Mouse (Mus musculus): ENCODE measurements around the gene Adamtsl1.

DNA sequence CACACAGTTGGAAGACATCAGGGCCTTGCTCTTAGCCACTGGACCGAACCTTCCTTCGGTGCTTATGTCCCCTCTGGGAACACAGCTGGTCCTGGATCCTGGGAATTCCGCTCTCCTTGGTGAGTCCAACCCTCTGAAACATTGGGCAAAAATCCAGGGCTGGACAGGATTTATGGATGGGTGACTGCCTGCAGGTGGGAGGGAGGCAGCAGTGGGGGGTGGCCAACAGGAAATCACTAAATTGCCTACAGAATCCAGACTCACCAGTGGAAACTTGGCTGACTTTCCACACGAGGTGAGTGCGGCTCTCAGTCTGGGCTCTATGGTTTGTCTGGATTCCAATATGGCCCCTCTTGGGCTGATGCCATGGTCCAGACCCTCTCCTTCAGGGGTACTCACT, 874.5 kb downstream of the Adamtsl1 start:
- no peak for TF ChIP-seq POLR2A (IDR thresholded peaks at IDR 0.05; ENCODE audit: low read depth, low read length)
- TF ChIP-seq CTCF (conservative IDR thresholded peaks at IDR 0.05; ENCODE audit: insufficient read depth, insufficient read length, low read depth, low read length), result no peak

Data from kidney, adult 2 months (tissue).